Mouse (Mus musculus): ENCODE measurements around the gene Gm21936.
"Not testable (repeated sequence)": the region's sequence is repeated elsewhere in the genome, so short reads cannot be mapped to it uniquely, and the experiment has no call there.

The Gm21936 gene

GRCm38 (mm10) chr12:87795212-87795611 is at the start of gene Gm21936:
TSS of gene Gm21936 (plus strand) at chr12:87795512.
- not testable (repeated sequence) for DNase-seq (ENCODE audit: low spot score in 2 of 2)

GRCm38 (mm10) chr12:87775655-87776054 is 19.7 kb upstream of the Gm21936 start, which contains the start of gene Gm21319:
TSS of gene Gm21319 (minus strand) at chr12:87775755.
- not testable (repeated sequence) for DNase-seq (ENCODE audit: low spot score in 2 of 2)

- not testable (repeated sequence) for DNase-seq (ENCODE audit: low spot score in 2 of 2)
Observed at GRCm38 (mm10) chr12:87797971-87798370, 2.7 kb downstream of the Gm21936 start.

GRCm38 (mm10) chr12:87816277-87816676 is 21.0 kb downstream of the Gm21936 start, which contains the start of gene BB287469:
TSS of gene BB287469 (plus strand) at chr12:87816577.
- not testable (repeated sequence) for DNase-seq (ENCODE audit: low spot score in 2 of 2)

- not testable (repeated sequence) for DNase-seq (ENCODE audit: low spot score in 2 of 2)
Observed at GRCm38 (mm10) chr12:87842239-87842638, 46.9 kb downstream of the Gm21936 start, which contains the start of gene Gm2001. TSS of gene Gm2001 (minus strand) at chr12:87842339.

Measured in frontal cortex, postnatal 14 days (tissue).